25 mouse cellular contexts compared by ENCODE assay signal in the genomic region with DNA sequence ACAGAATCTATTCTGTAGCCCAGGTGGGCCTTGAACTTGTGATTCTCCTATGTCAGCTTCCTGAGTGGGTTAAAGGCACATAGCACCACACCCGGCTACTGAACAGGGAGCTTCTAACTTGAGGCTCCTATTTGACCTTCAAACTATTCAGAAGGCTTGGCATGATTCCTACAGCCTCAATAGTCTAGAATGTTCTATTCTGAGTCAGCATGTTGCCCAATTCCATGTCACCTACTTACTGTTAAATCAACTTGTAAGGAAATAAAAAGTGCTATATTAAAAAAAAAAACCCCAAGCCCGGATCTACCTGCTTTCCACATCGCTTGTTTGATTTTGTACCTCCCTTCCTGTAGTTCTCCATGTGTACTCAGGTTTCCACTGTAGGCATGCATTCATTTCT.
DNase-seq lines count a peak whose midpoint lies in the region; ATAC-seq and TF ChIP-seq lines count a peak whose summit lies in the region.
"Had no signal": no experiment of that assay in that cellular context is flagged by ENCODE, and none has a peak within 500 bp of the region (broad histone marks: within the 10 kb centered on the region; RNA-seq: fewer than 3 reads in every experiment).

No protein-coding gene starts in this region.

- no peak overlapping the region for H3K4me3 ChIP-seq in lung, embryonic 14.5 days (ENCODE audit: low read depth, low read length)
- H3K4me3 ChIP-seq: embryonic facial prominence, embryonic 12.5 days; embryonic facial prominence, embryonic 15.5 days; forebrain, embryonic 12.5 days; forebrain, embryonic 15.5 days; gastrocnemius, adult 2 months; hindbrain, embryonic 12.5 days; hindbrain, embryonic 15.5 days had no signal

- no peak overlapping the region for H3K9ac ChIP-seq in lung, embryonic 14.5 days
- H3K9ac ChIP-seq: embryonic facial prominence, embryonic 12.5 days; embryonic facial prominence, embryonic 15.5 days; forebrain, embryonic 12.5 days; forebrain, embryonic 15.5 days; hindbrain, embryonic 12.5 days; hindbrain, embryonic 15.5 days had no signal

- no peak for TF ChIP-seq CTCF in lung, embryonic 14.5 days (IDR thresholded peaks at IDR 0.05; ENCODE audit: low read depth)

- no peaks in the 10 kb centered on the region for H3K27me3 ChIP-seq in lung, embryonic 14.5 days (ENCODE audit: insufficient read depth, low read length)
- H3K27me3 ChIP-seq: embryonic facial prominence, embryonic 12.5 days; embryonic facial prominence, embryonic 15.5 days; forebrain, embryonic 12.5 days; forebrain, embryonic 15.5 days; hindbrain, embryonic 12.5 days; hindbrain, embryonic 15.5 days; Patski had no signal

- H3K36me3 ChIP-seq in lung, embryonic 14.5 days (ENCODE audit: insufficient read depth) = no peaks in the 10 kb centered on the region
- H3K36me3 ChIP-seq: embryonic facial prominence, embryonic 12.5 days; embryonic facial prominence, embryonic 15.5 days; forebrain, embryonic 12.5 days; forebrain, embryonic 15.5 days; hindbrain, embryonic 12.5 days; hindbrain, embryonic 15.5 days had no signal

- peak; percentile 23 to 80 for DNase-seq in adrenal gland, adult (ENCODE audit: inconsistent age in 2 of 2, low spot score in 1 of 2)
- DNase-seq in adrenal gland, adult 8-10 months = no peak
- peak; percentile 9 for DNase-seq in lung, embryonic 14.5 days
- DNase-seq in lung, postnatal 10 days = no peak
- DNase-seq in 3134 (ENCODE audit: extremely low read depth, insufficient read length, low spot score) = peak; percentile 14
- peak; percentile 28 for DNase-seq in adipocyte (ENCODE audit: low spot score)
- DNase-seq in c-Kit-positive CD71-positive TER-119-positive erythroid progenitor cells, embryonic 14.5 days (ENCODE audit: low spot score) = no peak
- DNase-seq: cerebellum, adult 11 months; cerebellum, adult 2 months; cerebellum, adult 9-11 months; cerebellum, postnatal 25 days; gastrocnemius, adult 2 months; gastrocnemius, postnatal 14 days; heart, adult 11 months; kidney, adult 2 months had no signal

- WGBS in lung, embryonic 14.5 days = 75% methylated on average over 3 of the region's 3 CpGs

- no peaks in the 10 kb centered on the region for H3K4me1 ChIP-seq in lung, embryonic 14.5 days (ENCODE audit: insufficient read depth)
- H3K4me1 ChIP-seq: embryonic facial prominence, embryonic 12.5 days; embryonic facial prominence, embryonic 15.5 days; forebrain, embryonic 12.5 days; forebrain, embryonic 15.5 days; hindbrain, embryonic 12.5 days; hindbrain, embryonic 15.5 days had no signal

- no peak for ATAC-seq in lung, embryonic 14.5 days (ENCODE audit: insufficient read depth)
- no peak for ATAC-seq in frontal cortex, adult (ENCODE audit: low TSS enrichment)
- ATAC-seq: forebrain, embryonic 15.5 days; intestine, postnatal 0 days; Patski had no signal

- H3K4me2 ChIP-seq in lung, embryonic 14.5 days = no peak overlapping the region
- H3K4me2 ChIP-seq: embryonic facial prominence, embryonic 12.5 days; embryonic facial prominence, embryonic 15.5 days; forebrain, embryonic 12.5 days; forebrain, embryonic 15.5 days; heart, embryonic 11.5 days; hindbrain, embryonic 12.5 days; hindbrain, embryonic 15.5 days had no signal

- H3K9me3 ChIP-seq in lung, embryonic 14.5 days (ENCODE audit: low read depth, low read length) = no peaks in the 10 kb centered on the region
- H3K9me3 ChIP-seq: embryonic facial prominence, embryonic 12.5 days; embryonic facial prominence, embryonic 15.5 days; forebrain, embryonic 12.5 days; forebrain, embryonic 15.5 days; hindbrain, embryonic 12.5 days; hindbrain, embryonic 15.5 days had no signal

- H3K27ac ChIP-seq in lung, embryonic 14.5 days (ENCODE audit: low read depth) = no peak overlapping the region
- H3K27ac ChIP-seq: embryonic facial prominence, embryonic 12.5 days; embryonic facial prominence, embryonic 15.5 days; forebrain, embryonic 12.5 days; forebrain, embryonic 15.5 days; gastrocnemius, adult 2 months; hindbrain, embryonic 12.5 days; hindbrain, embryonic 15.5 days had no signal

Comparison
In these comparisons a context has a peak if more than half of its experiments do, and no peak if none do; other contexts are left out.
1. DNase-seq: peak in adrenal gland, adult (2 of 2), lung, embryonic 14.5 days (single experiment), 3134 (single experiment) and adipocyte (single experiment); none in adrenal gland, adult 8-10 months (single experiment), lung, postnatal 10 days (single experiment) and c-Kit-positive CD71-positive TER-119-positive erythroid progenitor cells, embryonic 14.5 days (single experiment).